Mouse (Mus musculus) lung, embryonic 16.5 days (tissue): ENCODE data around the gene Mtrex. TPM values are rescaled to one million over a fixed set of nuclear protein-coding genes. Genes with fewer than 3 reads are reported as not detected.

Source experiments
- ATAC-seq: fragments of 200-750 bp; cut with Nextera tagmentation; 2 replicates; pipeline ENCODE4 v1.8.0; 2017; ENCODE audit warnings: low read depth, mild to moderate bottlenecking, moderate library complexity
- H3K27ac ChIP-seq: fragments of 300-500 bp; sonication (generic); 2 replicates; pipeline ENCODE4 v1.5.1; 2014; ENCODE audit warnings: mild to moderate bottlenecking, control low read depth, low read length
- H3K27me3 ChIP-seq: fragments of 300-500 bp; sonication (generic); 2 replicates; pipeline ENCODE4 v1.6.1; 2014; ENCODE audit warnings: low read depth, low read length, mixed read lengths; ENCODE audit not compliant: control insufficient read depth, insufficient read depth
- H3K36me3 ChIP-seq: fragments of 300-500 bp; sonication (generic); 2 replicates; pipeline ENCODE4 v1.6.1; 2014; ENCODE audit warnings: low read length; ENCODE audit not compliant: control insufficient read depth, insufficient read depth
- H3K4me1 ChIP-seq: fragments of 300-500 bp; sonication (generic); replicated peaks from 2 replicates; pipeline ENCODE4 v1.6.1; 2014; ENCODE audit warnings: low read length, mixed read lengths; ENCODE audit not compliant: control insufficient read depth, insufficient read depth
- H3K4me2 ChIP-seq: fragments of 300-500 bp; sonication (generic); 2 replicates; pipeline ENCODE4 v1.6.1; 2014; ENCODE audit warnings: low read depth, low read length, control low read depth
- H3K4me3 ChIP-seq: fragments of 300-500 bp; sonication (generic); 2 replicates; pipeline ENCODE4 v1.5.1; 2014; ENCODE audit warnings: mild to moderate bottlenecking, low read length, control low read depth
- H3K9ac ChIP-seq: fragments of 300-500 bp; sonication (generic); 2 replicates; pipeline ENCODE4 v1.6.1; 2014; ENCODE audit warnings: low read length, control low read depth
- H3K9me3 ChIP-seq: fragments of 300-500 bp; sonication (generic); 2 replicates; pipeline ENCODE4 v1.6.1; 2016; ENCODE audit warnings: low read length; ENCODE audit not compliant: control insufficient read depth
- WGBS: fragments of 180-500 bp; shearing (Covaris S2); extraction: QIAGEN DNeasy Blood & Tissue Kit; methylation state at CpG from one replicate; pipeline ENCODE4 v1.1.7; 2014; 5-methylcytosine and 5-hydroxymethylcytosine counted together
- polyA plus RNA-seq: library from polyadenylated mRNA; unstranded; fragments of >200 nt; fragmentation: Nextera tagmentation; extraction: Ambion mirVana; gene quantifications from 2 replicates; pipeline ENCODE4 v1.2.1, GENCODE M21; 2015

Mtrex gene
- polyA plus RNA-seq, 1 experiment from 2014 or later, result 67.0 TPM

- Histone ChIP-seq H3K4me1 (no peaks in the 10 kb centered on the region), H3K27ac (no peak overlapping the region), H3K36me3 (peaks cover 30% of the 10 kb centered on the region), H3K4me2 (no peak overlapping the region), H3K9ac (no peak overlapping the region), H3K4me3 (no peak overlapping the region), H3K27me3 (no peaks in the 10 kb centered on the region), H3K9me3 (no peaks in the 10 kb centered on the region)
- 69% methylated on average over 3 of the region's 3 CpGs for WGBS
- no peak for ATAC-seq
Measured at GRCm38 (mm10) chr13:112902176-112902575, 25.0 kb downstream of the Mtrex start.

- no peaks in the 10 kb centered on the region for H3K9me3 ChIP-seq
- no peak overlapping the region for H3K4me2 ChIP-seq
- WGBS, result 93% methylated on average over 12 of the region's 12 CpGs
- H3K27ac ChIP-seq, result no peak overlapping the region
- H3K4me1 ChIP-seq, result no peaks in the 10 kb centered on the region
- H3K4me3 ChIP-seq, result no peak overlapping the region
- no peaks in the 10 kb centered on the region for H3K27me3 ChIP-seq
- no peak for ATAC-seq
- H3K36me3 ChIP-seq, result peaks cover 36% of the 10 kb centered on the region
- H3K9ac ChIP-seq, result no peak overlapping the region
Measured at GRCm38 (mm10) chr13:112887234-112887633, 40.0 kb downstream of the Mtrex start.

- no peaks in the 10 kb centered on the region for H3K27me3 ChIP-seq
- H3K9me3 ChIP-seq, result no peaks in the 10 kb centered on the region
- 68% methylated on average over 17 of the region's 17 CpGs for WGBS
- no peak overlapping the region for H3K4me3 ChIP-seq
- H3K27ac ChIP-seq, result no peak overlapping the region
- no peaks in the 10 kb centered on the region for H3K4me1 ChIP-seq
- H3K4me2 ChIP-seq, result no peak overlapping the region
- ATAC-seq, result no peak
- peaks cover 32% of the 10 kb centered on the region for H3K36me3 ChIP-seq
- no peak overlapping the region for H3K9ac ChIP-seq
Measured at GRCm38 (mm10) chr13:112871500-112872266, 55.5 kb downstream of the Mtrex start.

GRCm38 (mm10) chr13:112870039-112870690 is 57.0 kb downstream of the Mtrex start:
- H3K4me3 ChIP-seq, result no peak overlapping the region
- no peak for ATAC-seq
- no peaks in the 10 kb centered on the region for H3K9me3 ChIP-seq
- no peaks in the 10 kb centered on the region for H3K27me3 ChIP-seq
- H3K9ac ChIP-seq, result no peak overlapping the region
- no peak overlapping the region for H3K27ac ChIP-seq
- peaks cover 47% of the 10 kb centered on the region for H3K36me3 ChIP-seq
- no peak overlapping the region for H3K4me2 ChIP-seq
- no peaks in the 10 kb centered on the region for H3K4me1 ChIP-seq
- 68% methylated on average over 11 of the region's 11 CpGs for WGBS

- no peak overlapping the region for H3K27ac ChIP-seq
- H3K4me3 ChIP-seq, result no peak overlapping the region
- H3K27me3 ChIP-seq, result no peaks in the 10 kb centered on the region
- 88% methylated on average over 8 of the region's 8 CpGs for WGBS
- H3K4me2 ChIP-seq, result no peak overlapping the region
- no peak overlapping the region for H3K9ac ChIP-seq
- H3K36me3 ChIP-seq, result peaks cover 39% of the 10 kb centered on the region
- peaks cover 2% of the 10 kb centered on the region for H3K4me1 ChIP-seq
- H3K9me3 ChIP-seq, result no peaks in the 10 kb centered on the region
- ATAC-seq, result no peak
Measured at GRCm38 (mm10) chr13:112867381-112867780, 59.8 kb downstream of the Mtrex start.

- Histone ChIP-seq H3K4me3 (no peak overlapping the region), H3K36me3 (peaks cover 35% of the 10 kb centered on the region), H3K9ac (no peak overlapping the region), H3K27ac (no peak overlapping the region), H3K9me3 (no peaks in the 10 kb centered on the region), H3K4me2 (no peak overlapping the region), H3K27me3 (no peaks in the 10 kb centered on the region), H3K4me1 (peaks cover 7% of the 10 kb centered on the region)
- no peak for ATAC-seq
- WGBS, result 87% methylated on average over 7 of the region's 7 CpGs
Measured at GRCm38 (mm10) chr13:112866782-112867181, 60.4 kb downstream of the Mtrex start.

GRCm38 (mm10) chr13:112862978-112863677 is 64.1 kb downstream of the Mtrex start:
- peaks cover 35% of the 10 kb centered on the region for H3K36me3 ChIP-seq

GRCm38 (mm10) chr13:112862342-112862741 is 64.9 kb downstream of the Mtrex start:
- Histone ChIP-seq H3K27ac (0 out of 2 replicates have a peak overlapping the region, but pooled peaks have one; percentile 39), H3K36me3 (peaks cover 31% of the 10 kb centered on the region), H3K9me3 (no peaks in the 10 kb centered on the region), H3K4me1 (peaks cover 10% of the 10 kb centered on the region), H3K9ac (no peak overlapping the region), H3K27me3 (no peaks in the 10 kb centered on the region), H3K4me2 (no peak overlapping the region), H3K4me3 (no peak overlapping the region)
- WGBS, result 59% methylated on average over 3 of the region's 3 CpGs
- ATAC-seq, result no peak; the same call in 1 of the 2 replicates

More at GRCm38 (mm10) chr13:112862978-112863677, 64.1 kb downstream of the Mtrex start:
- no peak overlapping the region for H3K9ac ChIP-seq
- no peak overlapping the region for H3K4me3 ChIP-seq
- no peak overlapping the region for H3K4me2 ChIP-seq
- H3K9me3 ChIP-seq, result no peaks in the 10 kb centered on the region
- peaks cover 10% of the 10 kb centered on the region for H3K4me1 ChIP-seq
- ATAC-seq, result no peak
- no peaks in the 10 kb centered on the region for H3K27me3 ChIP-seq
- 96% methylated on average over 1 of the region's 1 CpGs for WGBS
- no peak overlapping the region for H3K27ac ChIP-seq

- 13% methylated on average over 5 of the region's 5 CpGs for WGBS
- Histone ChIP-seq H3K9ac (no peak overlapping the region), H3K36me3 (peaks cover 31% of the 10 kb centered on the region), H3K4me1 (peaks cover 10% of the 10 kb centered on the region), H3K9me3 (no peaks in the 10 kb centered on the region), H3K27me3 (no peaks in the 10 kb centered on the region), H3K4me2 (no peak overlapping the region), H3K27ac (0 out of 2 replicates have a peak overlapping the region, but pooled peaks have one; percentile 39), H3K4me3 (no peak overlapping the region)
- peak; percentile 81 for ATAC-seq
Measured at GRCm38 (mm10) chr13:112861825-112862306, 65.3 kb downstream of the Mtrex start.
